Mouse (Mus musculus) B cell, adult 2 months (primary cell): ENCODE data around the gene Lpin2.

ENCODE experiments used
- DNase-seq, 2 experiments: peaks; one replicate each; pipeline ENCODE4 v3.0.0; 2022

The Lpin2 gene

GRCm38 (mm10) chr17:71265336-71266051 is 83.1 kb downstream of the Lpin2 start:
- DNase-seq: no peak

GRCm38 (mm10) chr17:71267374-71267773 is 85.0 kb downstream of the Lpin2 start:
- DNase-seq: no peak

- no peak for DNase-seq
These were observed 85.8 kb downstream of the Lpin2 start for GRCm38 (mm10) chr17:71268152-71268551.

- DNase-seq: no peak
These were observed 86.2 kb downstream of the Lpin2 start for GRCm38 (mm10) chr17:71268599-71268998.

- DNase-seq: no peak
These were observed 91.5 kb downstream of the Lpin2 start for GRCm38 (mm10) chr17:71273901-71274300.

- DNase-seq: no peak
These were observed 94.4 kb downstream of the Lpin2 start for GRCm38 (mm10) chr17:71276771-71277170.

- no peak for DNase-seq
These were observed 95.5 kb downstream of the Lpin2 start for GRCm38 (mm10) chr17:71277701-71278491.

- peak; percentile 12 to 23 for DNase-seq
These were observed 100.4 kb downstream of the Lpin2 start for GRCm38 (mm10) chr17:71282716-71283115.

- no peak for DNase-seq
These were observed 100.9 kb downstream of the Lpin2 start for GRCm38 (mm10) chr17:71283237-71283636.

GRCm38 (mm10) chr17:71284890-71285289 is 102.5 kb downstream of the Lpin2 start:
- no peak for DNase-seq

- DNase-seq: no peak
These were observed 103.6 kb downstream of the Lpin2 start for GRCm38 (mm10) chr17:71285929-71286328.

GRCm38 (mm10) chr17:71287586-71287985 is 105.2 kb downstream of the Lpin2 start:
- DNase-seq: no peak

- peak; percentile 64 to 73 for DNase-seq
These were observed 105.9 kb downstream of the Lpin2 start for GRCm38 (mm10) chr17:71288145-71288758.

GRCm38 (mm10) chr17:71288808-71289548 is 106.6 kb downstream of the Lpin2 start:
- no peak for DNase-seq

GRCm38 (mm10) chr17:71289572-71290176 is 107.3 kb downstream of the Lpin2 start:
- DNase-seq: no peak

GRCm38 (mm10) chr17:71290486-71291410 is 108.4 kb downstream of the Lpin2 start:
- no peak for DNase-seq

- no peak for DNase-seq
These were observed 109.6 kb downstream of the Lpin2 start for GRCm38 (mm10) chr17:71291897-71292420.

GRCm38 (mm10) chr17:71292897-71293296 is 110.5 kb downstream of the Lpin2 start:
- no peak for DNase-seq

- DNase-seq: no peak
These were observed 112.2 kb downstream of the Lpin2 start for GRCm38 (mm10) chr17:71294570-71294969.
